Mouse (Mus musculus) liver, adult 2 months (tissue): Measurements from ENCODE around the gene Ap4e1. TPM values are rescaled to one million over a fixed set of nuclear protein-coding genes. Genes with fewer than 3 reads are reported as not detected.
A peak's percentile ranks its signal among the peaks of the same experiment; 100 is the strongest.
"Not testable (repeated sequence)": the region's sequence is repeated elsewhere in the genome, so short reads cannot be mapped to it uniquely, and the experiment has no call there.

Source experiments
- DNase-seq: peaks from one replicate; pipeline ENCODE4 v3.0.0-alpha.2; 2011; ENCODE audit warnings: low read depth, low spot score; ENCODE audit errors: extremely low read depth
- H3K27ac ChIP-seq: fragments of 200-500 bp; replicated peaks from 2 replicates; pipeline ENCODE4 v1.5.1; 2012; ENCODE audit warnings: low read depth, mild to moderate bottlenecking, control low read depth, inconsistent platforms, low read length; ENCODE audit not compliant: insufficient read depth
- H3K27me3 ChIP-seq: fragments of 200-500 bp; 2 replicates; pipeline ENCODE4 v1.6.1; 2012; ENCODE audit warnings: mild to moderate bottlenecking, moderate library complexity, low read length, inconsistent platforms; ENCODE audit not compliant: control insufficient read depth, insufficient read depth
- H3K36me3 ChIP-seq: fragments of 200-500 bp; 2 replicates; pipeline ENCODE4 v1.6.1; 2012; ENCODE audit warnings: low read length, inconsistent platforms; ENCODE audit not compliant: control insufficient read depth, insufficient read depth
- H3K4me1 ChIP-seq: fragments of 200-500 bp; 2 replicates; pipeline ENCODE4 v1.6.1; 2011; ENCODE audit warnings: low read length; ENCODE audit not compliant: control insufficient read depth, insufficient read depth
- H3K4me3 ChIP-seq: fragments of 200-500 bp; 2 replicates; pipeline ENCODE4 v1.5.1; 2011; ENCODE audit warnings: low read depth, mild to moderate bottlenecking, control low read depth, low read length, moderate library complexity; ENCODE audit not compliant: insufficient read depth
- H3K79me2 ChIP-seq: fragments of 200-500 bp; 2 replicates; pipeline ENCODE4 v1.6.1; 2012; ENCODE audit warnings: inconsistent platforms, mild to moderate bottlenecking, low read length, moderate library complexity; ENCODE audit not compliant: control insufficient read depth, insufficient read depth
- H3K9ac ChIP-seq: fragments of 200-500 bp; 2 replicates; pipeline ENCODE4 v1.6.1; 2012; ENCODE audit warnings: low read depth, mild to moderate bottlenecking, control low read depth, inconsistent platforms, low read length
- CTCF ChIP-seq: fragments of 200-500 bp; IDR thresholded peaks from 2 replicates; pipeline ENCODE4 v1.5.1; 2011; ENCODE audit warnings: low read depth, low read length, control low read depth
- POLR2A ChIP-seq: fragments of 200-500 bp; IDR thresholded peaks from 2 replicates; pipeline ENCODE4 v1.6.1; 2011; ENCODE audit warnings: low read length, control low read depth; ENCODE audit not compliant: insufficient read depth; ENCODE audit errors: extremely low read depth
- WGBS: fragments of 180-500 bp; shearing (Covaris S2); methylation state at CpG from one replicate; pipeline ENCODE4 v1.1.7; 2018; 5-methylcytosine and 5-hydroxymethylcytosine counted together
- polyA plus RNA-seq: library from polyadenylated mRNA; depleted of rRNA; stranded (reverse); fragments of >200 nt; gene quantifications from 2 replicates; pipeline ENCODE4 v1.2.3, GENCODE M21; 2012; rRNA removed
- total RNA-seq: library from RNA; depleted of rRNA; stranded (reverse); fragments of >200 nt; gene quantifications from 2 replicates; pipeline ENCODE4 v1.2.3, GENCODE M21; 2014; rRNA removed

Gene Ap4e1
- total and polyA plus RNA-seq, 2 experiments: 1.3 to 6.0 TPM

DNA sequence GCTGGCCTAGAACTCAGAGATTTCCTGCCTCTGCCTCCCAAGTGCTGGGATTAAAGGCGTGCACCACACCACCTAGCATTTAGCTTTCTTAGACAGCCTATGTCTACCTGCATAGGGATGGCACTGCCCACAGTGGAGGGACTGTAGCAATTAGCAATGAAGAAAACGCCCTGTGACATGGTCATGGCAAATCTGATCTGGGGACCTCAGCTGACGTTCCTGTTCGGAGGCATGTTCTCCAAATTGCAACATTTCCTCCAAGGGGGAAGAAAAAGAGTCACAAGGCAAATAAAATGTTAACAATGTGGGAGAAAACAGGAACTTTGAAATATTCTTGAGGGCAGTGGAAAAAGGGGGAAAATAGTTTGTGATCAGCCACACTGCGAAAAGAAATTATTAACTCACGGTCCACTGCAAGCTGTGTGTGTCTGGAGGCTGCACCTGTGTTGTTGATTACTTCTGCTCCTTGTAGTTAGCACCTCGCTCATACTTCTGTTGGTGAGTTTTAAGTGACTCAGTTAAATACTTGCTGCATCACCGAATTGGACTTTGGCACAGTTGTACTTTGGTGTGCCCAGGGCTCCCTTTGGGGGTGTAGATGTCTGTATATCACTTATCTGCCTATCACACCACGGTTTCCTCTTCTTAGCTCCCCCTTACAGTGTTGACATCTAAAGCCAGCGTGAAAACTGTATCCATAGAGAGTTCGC, 71.5 kb downstream of the Ap4e1 start:
- WGBS: 87% methylated on average over 11 of the region's 11 CpGs
- no peak for TF ChIP-seq CTCF
- no peak for TF ChIP-seq POLR2A
- H3K4me1 ChIP-seq: no peaks in the 10 kb centered on the region
- no peaks in the 10 kb centered on the region for H3K36me3 ChIP-seq
- peak overlapping the region; percentile 59 for H3K27ac ChIP-seq
- H3K79me2 ChIP-seq: no peaks in the 10 kb centered on the region
- no peak overlapping the region for H3K9ac ChIP-seq
- DNase-seq: peak; percentile 32
- H3K4me3 ChIP-seq: no peak overlapping the region
- H3K27me3 ChIP-seq: no peaks in the 10 kb centered on the region

DNA sequence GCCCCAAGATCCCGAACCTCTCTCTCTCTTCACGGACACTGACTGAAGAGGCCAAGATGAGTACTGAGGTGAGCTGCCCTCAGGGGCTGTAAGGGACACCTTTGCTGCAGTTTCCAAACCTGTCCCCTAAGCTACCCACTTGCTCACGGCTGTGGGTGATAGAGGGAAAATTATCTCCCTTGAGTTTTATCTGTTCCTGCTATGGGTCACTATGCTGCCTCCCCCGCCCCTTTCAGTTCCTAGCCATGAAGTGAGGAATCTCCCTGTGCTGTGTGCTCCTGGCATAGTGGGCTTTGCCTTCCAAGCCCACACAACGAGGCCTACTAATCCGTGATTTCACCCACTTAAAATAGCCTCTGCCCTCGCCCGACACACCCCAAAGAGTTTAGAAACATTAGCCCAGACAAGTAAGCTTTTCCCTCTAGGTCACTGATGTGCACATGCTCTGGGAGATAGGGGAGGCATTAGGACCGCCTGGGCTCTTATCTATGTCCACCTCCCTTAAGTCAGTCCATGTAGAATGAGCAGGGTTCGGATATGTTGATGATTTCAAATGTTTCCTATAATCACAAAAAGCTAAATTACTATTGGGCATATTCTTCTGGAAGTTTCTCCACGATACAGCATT, 72.2 kb downstream of the Ap4e1 start:
- H3K79me2 ChIP-seq: no peaks in the 10 kb centered on the region
- no peaks in the 10 kb centered on the region for H3K36me3 ChIP-seq
- no peak overlapping the region for H3K4me3 ChIP-seq
- no peak overlapping the region for H3K9ac ChIP-seq
- H3K27me3 ChIP-seq: no peaks in the 10 kb centered on the region
- DNase-seq: no peak
- TF ChIP-seq POLR2A (no peak), CTCF (no peak)
- 87% methylated on average over 11 of the region's 11 CpGs for WGBS
- H3K27ac ChIP-seq: peak overlapping the region; percentile 56
- H3K4me1 ChIP-seq: no peaks in the 10 kb centered on the region

DNA sequence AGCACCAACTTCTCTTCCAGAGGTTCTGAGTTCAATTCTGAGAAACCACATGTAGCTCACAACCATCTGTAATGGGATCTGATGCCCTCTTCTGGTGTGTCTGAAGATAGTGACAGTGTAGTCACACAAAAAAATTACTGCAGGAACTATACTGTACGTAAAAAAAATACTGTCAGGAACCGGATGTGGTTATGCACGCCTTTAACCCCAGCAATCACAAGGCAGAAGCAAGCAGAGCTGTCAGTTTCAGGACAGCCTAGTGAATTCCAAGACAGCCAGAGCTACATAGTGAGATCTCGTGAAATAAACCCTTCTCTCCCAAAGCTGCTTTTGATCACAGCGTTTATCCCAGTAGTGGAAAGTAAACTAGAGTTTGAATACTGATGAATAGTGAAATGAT, 77.7 kb downstream of the Ap4e1 start:
- H3K27ac ChIP-seq: no peak overlapping the region
- H3K9ac ChIP-seq: no peak overlapping the region
- H3K27me3 ChIP-seq: no peaks in the 10 kb centered on the region
- peak; percentile 39 for DNase-seq
- peaks cover 15% of the 10 kb centered on the region for H3K36me3 ChIP-seq
- H3K4me3 ChIP-seq: no peak overlapping the region
- 80% methylated on average over 5 of the region's 5 CpGs for WGBS
- no peak for TF ChIP-seq CTCF
- no peak for TF ChIP-seq POLR2A
- no peaks in the 10 kb centered on the region; the same call in 1 of the 2 replicates for H3K4me1 ChIP-seq
- no peaks in the 10 kb centered on the region for H3K79me2 ChIP-seq

DNA sequence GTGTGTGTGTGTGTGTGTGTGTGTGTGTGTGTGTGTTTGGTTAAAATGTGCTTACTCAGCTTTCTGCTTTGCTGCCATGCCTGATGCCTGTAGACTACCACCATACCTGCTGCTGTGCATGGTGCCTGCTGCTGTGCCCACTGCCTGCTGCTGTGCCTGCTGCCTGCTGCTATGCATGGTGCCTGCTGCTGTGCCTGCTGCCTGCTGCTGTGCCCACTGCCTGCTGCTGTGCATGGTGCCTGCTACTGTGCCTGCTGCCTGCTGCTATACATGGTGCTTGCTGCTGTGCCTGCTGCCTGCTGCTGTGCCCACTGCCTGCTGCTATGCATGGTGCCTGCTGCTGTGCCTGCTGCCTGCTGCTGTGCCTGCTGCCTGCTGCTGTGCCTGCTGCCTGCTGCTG, 81.6 kb downstream of the Ap4e1 start:
- not testable (repeated sequence) for H3K27ac ChIP-seq, DNase-seq, H3K4me3 ChIP-seq, H3K27me3 ChIP-seq, H3K79me2 ChIP-seq, H3K4me1 ChIP-seq, H3K9ac ChIP-seq
- peaks cover 18% of the 10 kb centered on the region for H3K36me3 ChIP-seq

DNA sequence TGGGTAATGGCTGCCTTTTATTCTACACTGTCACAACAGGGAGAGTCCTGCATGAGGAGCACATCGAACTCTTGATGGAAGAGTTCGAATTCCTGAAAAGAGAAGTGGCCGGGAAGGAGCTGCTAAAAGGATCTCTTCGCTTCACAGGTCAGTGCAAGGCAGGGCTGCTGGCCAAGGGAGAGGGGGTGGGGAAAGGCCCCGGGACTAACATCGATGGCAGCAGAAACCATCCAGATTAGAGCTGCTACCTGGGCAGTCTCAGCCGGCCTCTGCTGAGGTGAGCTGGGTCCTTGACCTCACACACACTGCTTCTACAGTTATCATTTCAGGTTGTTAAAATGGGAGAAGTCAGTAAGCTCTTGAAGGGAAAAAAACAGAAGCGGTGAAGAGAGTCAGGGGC, 83.5 kb downstream of the Ap4e1 start:
- no peak for DNase-seq
- no peak overlapping the region for H3K4me3 ChIP-seq
- H3K4me1 ChIP-seq: no peaks in the 10 kb centered on the region
- H3K27me3 ChIP-seq: no peaks in the 10 kb centered on the region
- no peak overlapping the region for H3K27ac ChIP-seq
- TF ChIP-seq POLR2A: no peak
- TF ChIP-seq CTCF: no peak
- no peak overlapping the region for H3K9ac ChIP-seq
- peaks cover 18% of the 10 kb centered on the region; the same call in 1 of the 2 replicates for H3K36me3 ChIP-seq
- WGBS: 73% methylated on average over 8 of the region's 8 CpGs
- no peaks in the 10 kb centered on the region for H3K79me2 ChIP-seq

DNA sequence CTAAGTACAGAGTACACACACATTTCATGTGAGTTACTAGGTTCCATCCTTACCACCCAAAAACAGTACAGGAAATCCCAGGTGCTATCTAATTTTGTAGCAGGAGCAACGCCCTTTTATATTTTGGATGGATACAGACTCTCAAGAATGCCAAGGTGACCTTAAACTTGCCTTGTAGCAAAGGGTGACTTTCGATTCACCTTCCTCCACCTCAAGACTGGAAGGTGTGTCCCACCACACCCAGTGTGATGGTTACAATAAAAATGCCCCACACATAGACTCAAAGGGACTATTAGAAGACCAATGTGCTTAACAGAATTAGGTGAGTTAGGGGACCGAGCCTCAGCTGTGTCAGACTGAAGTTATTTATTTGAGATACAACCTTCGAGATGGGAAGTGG, 100.5 kb downstream of the Ap4e1 start:
- Histone ChIP-seq H3K79me2 (no peaks in the 10 kb centered on the region), H3K36me3 (no peaks in the 10 kb centered on the region), H3K27me3 (no peaks in the 10 kb centered on the region), H3K9ac (no peak overlapping the region), H3K4me1 (no peaks in the 10 kb centered on the region), H3K4me3 (no peak overlapping the region), H3K27ac (no peak overlapping the region)
- TF ChIP-seq POLR2A: no peak
- TF ChIP-seq CTCF: no peak
- 93% methylated on average over 4 of the region's 4 CpGs for WGBS
- no peak for DNase-seq

Other genes with a start within 250 kb of the Ap4e1 start
- 0.55 and 1.2 TPM in 2 replicates for gene Usp50, start 225.2 kb upstream of the Ap4e1 start, total RNA-seq
- gene Usp50, start 225.2 kb upstream of the Ap4e1 start, polyA plus RNA-seq: 0.53 and 0.86 TPM in 2 replicates
- gene Trpm7, start 132.5 kb upstream of the Ap4e1 start, total RNA-seq: 41.2 and 46.3 TPM in 2 replicates
- 3.3 and 3.6 TPM in 2 replicates for gene Trpm7, start 132.5 kb upstream of the Ap4e1 start, polyA plus RNA-seq
- 158 and 174 TPM in 2 replicates for gene Sppl2a, start 75.5 kb upstream of the Ap4e1 start, total RNA-seq
- gene Sppl2a, start 75.5 kb upstream of the Ap4e1 start, polyA plus RNA-seq: 33.3 and 37.6 TPM in 2 replicates
- gene Blvra, start 61.9 kb downstream of the Ap4e1 start, total RNA-seq: 17.7 and 23.6 TPM in 2 replicates
- gene Blvra, start 61.9 kb downstream of the Ap4e1 start, polyA plus RNA-seq: 5.8 and 7.5 TPM in 2 replicates
- 0.65 and 2.3 TPM in 2 replicates for gene Ncaph, start 125.2 kb downstream of the Ap4e1 start, total RNA-seq
- gene Ncaph, start 125.2 kb downstream of the Ap4e1 start, polyA plus RNA-seq: 0.14 and 0.24 TPM in 2 replicates
- 4.8 and 5.3 TPM in 2 replicates for gene Itpripl1, start 134.7 kb downstream of the Ap4e1 start, total RNA-seq
- gene Itpripl1, start 134.7 kb downstream of the Ap4e1 start, polyA plus RNA-seq: 4.7 and 6.1 TPM in 2 replicates
- gene 1810024B03Rik, start 199.6 kb downstream of the Ap4e1 start, total RNA-seq: 0.74 and 1.2 TPM in 2 replicates
- 0.82 and 1.0 TPM in 2 replicates for gene 1810024B03Rik, start 199.6 kb downstream of the Ap4e1 start, polyA plus RNA-seq
- gene Snrnp200, start 199.7 kb downstream of the Ap4e1 start, total RNA-seq: 52.3 and 60.0 TPM in 2 replicates
- 20.5 and 28.0 TPM in 2 replicates for gene Snrnp200, start 199.7 kb downstream of the Ap4e1 start, polyA plus RNA-seq
- 44.9 and 50.9 TPM in 2 replicates for gene Ciao1, start 239.1 kb downstream of the Ap4e1 start, total RNA-seq
- 60.5 and 62.7 TPM in 2 replicates for gene Ciao1, start 239.1 kb downstream of the Ap4e1 start, polyA plus RNA-seq
- 16.6 and 18.5 TPM in 2 replicates for gene Tmem127, start 239.2 kb downstream of the Ap4e1 start, total RNA-seq
- gene Tmem127, start 239.2 kb downstream of the Ap4e1 start, polyA plus RNA-seq: 45.8 and 50.5 TPM in 2 replicates